Mouse (Mus musculus): Measurements from ENCODE around the gene Slc43a2.

GRCm38 (mm10) chr11:75568115-75568511, 36.6 kb downstream of the Slc43a2 start:
- TF ChIP-seq CEBPB (IDR thresholded peaks at IDR 0.05; ENCODE audit: insufficient read depth, poor library complexity, severe bottlenecking) (no peak), MAX (IDR thresholded peaks at IDR 0.05; ENCODE audit: low read depth) (no peak), MYOD1 (IDR thresholded peaks at IDR 0.05; ENCODE audit: control insufficient read depth in 1 of 3, insufficient read length in 2 of 3, low read depth in 2 of 3) (no peak), MYOG (IDR thresholded peaks at IDR 0.05; ENCODE audit: control insufficient read depth in 1 of 3, insufficient read depth in 1 of 3, insufficient read length in 2 of 3, low read depth in 2 of 3) (no peak), POLR2AphosphoS2 (IDR thresholded peaks at IDR 0.05; ENCODE audit: insufficient read length, low read depth) (no peak), POLR2A (IDR thresholded peaks at IDR 0.05; ENCODE audit: insufficient read length, low read depth) (no peak), TCF3 (IDR thresholded peaks at IDR 0.05; ENCODE audit: insufficient read length, low read depth) (no peak), TCF12 (IDR thresholded peaks at IDR 0.05; ENCODE audit: insufficient read depth, poor library complexity, severe bottlenecking) (no peak), USF1 (IDR thresholded peaks at IDR 0.05; ENCODE audit: low read depth) (no peak), E2F4 (IDR thresholded peaks at IDR 0.05; ENCODE audit: insufficient read depth) (no peak)
